Mouse (Mus musculus) liver (tissue): ENCODE measurements around the gene Ubash3a.
A peak's percentile ranks its signal among the peaks of the same experiment; 100 is the strongest.
"Not testable (repeated sequence)": the region's sequence is repeated elsewhere in the genome, so short reads cannot be mapped to it uniquely, and the experiment has no call there.

ENCODE experiments used
- DNase-seq: peaks from one replicate; pipeline ENCODE4 v3.0.0-alpha.2; 2020; ENCODE audit warnings: mixed read lengths

The Ubash3a gene

GRCm38 (mm10) chr17:31263770-31264169, 56.1 kb downstream of the Ubash3a start:
- no peak for DNase-seq

- DNase-seq = no peak
Measured at GRCm38 (mm10) chr17:31264372-31264771, 56.7 kb downstream of the Ubash3a start.

GRCm38 (mm10) chr17:31265171-31265572, 57.5 kb downstream of the Ubash3a start:
- DNase-seq = no peak

GRCm38 (mm10) chr17:31265831-31266230, 58.2 kb downstream of the Ubash3a start:
- no peak for DNase-seq

GRCm38 (mm10) chr17:31266321-31266950, 58.8 kb downstream of the Ubash3a start:
- no peak for DNase-seq

GRCm38 (mm10) chr17:31267138-31267537, 59.5 kb downstream of the Ubash3a start:
- no peak for DNase-seq

GRCm38 (mm10) chr17:31267603-31268002, 59.9 kb downstream of the Ubash3a start:
- no peak for DNase-seq

- DNase-seq = no peak
Measured at GRCm38 (mm10) chr17:31268016-31268415, 60.3 kb downstream of the Ubash3a start.

- no peak for DNase-seq
Measured at GRCm38 (mm10) chr17:31269761-31270160, 62.1 kb downstream of the Ubash3a start.

- DNase-seq = no peak
Measured at GRCm38 (mm10) chr17:31270246-31270645, 62.6 kb downstream of the Ubash3a start.

- DNase-seq = not testable (repeated sequence)
Measured at GRCm38 (mm10) chr17:31270736-31271135, 63.1 kb downstream of the Ubash3a start.

GRCm38 (mm10) chr17:31271136-31271851, 63.6 kb downstream of the Ubash3a start:
- DNase-seq = no peak

- DNase-seq = no peak
Measured at GRCm38 (mm10) chr17:31272416-31273165, 64.9 kb downstream of the Ubash3a start.

GRCm38 (mm10) chr17:31273631-31274030, 66.0 kb downstream of the Ubash3a start:
- no peak for DNase-seq

- no peak for DNase-seq
Measured at GRCm38 (mm10) chr17:31275181-31275580, 67.5 kb downstream of the Ubash3a start.

GRCm38 (mm10) chr17:31276207-31276921, 68.7 kb downstream of the Ubash3a start:
- no peak for DNase-seq

- DNase-seq = peak; percentile 79
Measured at GRCm38 (mm10) chr17:31276922-31277918, 69.5 kb downstream of the Ubash3a start, which contains the start of gene Rsph1. Rsph1 (minus strand) TSS chr17:31277383.

- DNase-seq = no peak
Measured at GRCm38 (mm10) chr17:31277931-31278330, 70.3 kb downstream of the Ubash3a start.

GRCm38 (mm10) chr17:31279541-31279940, 71.9 kb downstream of the Ubash3a start:
- DNase-seq = no peak

- no peak for DNase-seq
Measured at GRCm38 (mm10) chr17:31280269-31280668, 72.6 kb downstream of the Ubash3a start.

GRCm38 (mm10) chr17:31281830-31282686, 74.4 kb downstream of the Ubash3a start:
- DNase-seq = no peak
